Mouse (Mus musculus): Measurements from ENCODE around the gene Esd.

Gene Esd

DNA sequence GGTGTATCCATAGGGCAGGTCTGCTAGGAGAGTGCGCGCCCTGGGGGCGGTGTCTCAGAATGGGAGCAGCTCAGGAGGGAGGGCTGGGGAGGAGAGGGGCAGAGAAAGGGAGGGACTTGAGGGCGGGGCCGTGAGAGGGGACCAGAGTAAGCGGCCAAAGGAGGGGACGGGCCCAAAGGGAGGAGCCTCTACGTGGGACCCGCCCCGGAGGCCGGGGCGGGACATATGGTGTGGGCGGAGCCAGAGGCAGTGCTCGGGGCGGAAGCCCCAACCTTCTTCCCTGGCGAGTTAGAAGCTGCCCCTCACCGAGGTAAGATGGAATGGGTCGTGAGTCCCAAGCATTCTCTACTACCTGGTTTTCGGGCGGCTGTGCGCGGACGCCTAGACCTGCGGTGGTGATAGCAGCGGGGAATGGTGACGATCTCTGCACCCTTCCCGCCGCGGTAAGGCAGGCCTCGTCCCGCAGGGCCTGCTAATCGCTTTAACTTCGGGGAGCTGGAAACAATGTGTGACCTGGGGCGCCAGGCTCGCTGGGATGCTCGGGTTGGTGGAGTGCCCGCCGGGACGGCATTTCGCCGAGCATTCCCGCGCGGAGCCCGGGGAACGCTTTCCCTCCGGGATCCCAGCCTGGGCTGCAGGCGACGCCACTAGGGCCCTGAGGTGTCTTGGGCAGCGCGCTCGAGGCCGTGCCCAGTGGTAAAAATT lies at the start of gene Esd:
Esd (plus strand) TSS at position 219 of the 705 bp plus-strand sequence.
- DNase-seq = peak; percentile 96

DNA sequence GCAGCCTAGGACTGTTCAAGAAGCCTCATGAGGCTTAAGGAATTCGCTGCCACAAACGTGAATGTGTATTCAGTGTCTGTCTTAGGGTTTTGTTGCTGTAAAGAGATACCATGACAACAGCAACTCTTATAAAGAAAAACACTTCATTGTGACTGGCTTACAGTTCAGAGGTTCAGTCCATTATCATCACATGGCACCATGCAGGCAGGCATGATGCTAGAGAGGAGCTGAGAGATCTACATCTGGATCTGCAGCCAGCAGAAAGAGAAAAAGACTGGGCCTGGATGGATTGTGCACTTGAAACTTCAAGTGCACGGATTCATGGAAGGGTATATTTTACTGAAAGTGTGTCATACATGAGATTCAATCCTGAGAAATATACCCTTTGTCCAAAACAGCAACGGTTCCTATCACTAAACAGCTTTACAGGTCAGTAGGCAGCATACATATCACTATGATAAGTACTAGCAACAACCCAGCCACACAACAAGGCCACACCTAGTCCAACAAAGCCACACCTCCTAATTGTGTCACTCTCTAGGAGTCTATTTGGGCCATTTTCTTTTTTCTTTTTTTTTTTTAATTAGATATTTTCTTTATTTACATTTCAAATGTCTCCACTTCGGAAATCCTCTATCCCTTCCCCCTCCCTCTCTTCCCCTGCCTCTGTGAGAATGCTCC lies 47.7 kb upstream of the Esd start:
- no peak for DNase-seq

DNA sequence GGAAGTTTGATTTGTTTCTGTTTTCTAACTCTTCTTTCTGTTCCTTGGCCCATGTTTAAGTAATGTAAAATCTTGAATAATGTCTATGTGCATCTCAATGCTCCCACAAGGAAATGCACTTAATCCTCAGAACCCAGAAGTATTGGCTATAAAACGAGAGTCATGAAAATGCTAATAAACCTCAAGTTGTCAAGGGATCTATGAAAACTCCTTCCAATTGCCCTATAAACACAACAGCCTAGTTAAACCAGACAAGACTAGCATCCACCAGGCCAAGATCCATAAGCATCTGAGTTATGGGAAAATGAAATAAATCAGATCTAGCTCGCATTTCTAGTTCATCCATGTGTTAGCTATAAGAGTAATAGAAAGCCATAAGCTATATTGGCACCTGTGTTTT lies 40.1 kb upstream of the Esd start:
- DNase-seq = no peak

- DNase-seq = no peak
Observed at GRCm38 (mm10) chr14:74696766-74697165, 35.3 kb upstream of the Esd start.

DNA sequence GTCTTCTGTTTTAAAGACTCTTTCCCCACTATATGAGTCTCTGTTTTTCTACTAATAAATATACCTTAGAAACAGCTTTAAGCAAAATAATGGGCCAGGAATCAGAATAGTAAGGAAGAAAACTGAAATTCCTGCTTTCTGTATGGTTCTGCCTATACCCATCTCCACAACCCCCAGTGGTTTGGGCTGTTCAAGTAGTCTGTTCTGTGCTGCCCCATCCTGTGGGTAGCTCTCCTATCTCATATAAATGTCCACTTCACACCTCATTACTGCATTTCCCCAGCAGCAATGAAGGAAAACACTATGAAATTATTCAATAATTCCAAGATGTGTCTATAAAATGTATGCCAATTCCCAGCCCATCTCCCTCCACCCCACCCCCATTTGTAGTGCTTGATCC lies 34.7 kb upstream of the Esd start:
- DNase-seq = no peak

DNA sequence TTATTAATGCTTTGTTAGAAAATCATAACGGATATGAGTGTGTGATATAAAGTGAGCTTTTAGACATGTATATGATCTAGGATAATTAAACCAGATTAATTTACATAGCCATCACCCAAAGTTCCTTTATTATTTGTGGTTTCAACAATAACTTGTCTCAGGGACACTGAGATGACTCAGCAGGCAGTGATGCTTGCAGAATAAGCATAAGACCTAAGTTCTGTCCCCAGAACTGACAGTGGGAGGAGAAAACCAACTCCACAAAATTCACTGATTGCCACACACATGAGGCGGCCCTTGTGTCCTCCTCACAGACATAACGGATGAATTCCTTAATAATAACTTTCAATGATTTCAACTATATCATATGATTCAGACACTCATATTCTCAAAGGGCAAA lies 32.9 kb upstream of the Esd start:
- no peak for DNase-seq

GRCm38 (mm10) chr14:74703930-74704329 lies 28.2 kb upstream of the Esd start:
- DNase-seq = no peak

DNA sequence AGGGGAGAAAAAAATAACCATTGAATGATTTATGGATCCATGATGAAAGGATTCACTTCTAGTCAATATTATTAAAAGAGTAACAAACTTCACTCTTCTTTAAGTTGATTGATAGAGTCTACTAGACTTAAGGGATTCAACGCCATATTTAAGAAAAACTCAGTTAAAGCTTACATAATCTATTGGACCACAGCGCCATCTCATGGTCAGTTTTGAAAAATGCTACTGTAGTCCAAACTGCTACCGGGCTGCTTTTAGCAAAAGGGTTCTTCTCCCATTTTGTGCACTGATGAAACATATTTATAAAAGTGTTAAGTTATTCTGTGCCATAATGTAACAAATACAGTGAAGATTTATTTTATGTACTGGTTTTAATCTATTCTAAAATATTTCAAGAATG lies 23.0 kb upstream of the Esd start:
- DNase-seq = peak; percentile 63

- no peak for DNase-seq
Observed at GRCm38 (mm10) chr14:74723541-74723940, 8.6 kb upstream of the Esd start.

- no peak for DNase-seq
Observed at GRCm38 (mm10) chr14:74731221-74732078, 647 bp upstream of the Esd start.

DNA sequence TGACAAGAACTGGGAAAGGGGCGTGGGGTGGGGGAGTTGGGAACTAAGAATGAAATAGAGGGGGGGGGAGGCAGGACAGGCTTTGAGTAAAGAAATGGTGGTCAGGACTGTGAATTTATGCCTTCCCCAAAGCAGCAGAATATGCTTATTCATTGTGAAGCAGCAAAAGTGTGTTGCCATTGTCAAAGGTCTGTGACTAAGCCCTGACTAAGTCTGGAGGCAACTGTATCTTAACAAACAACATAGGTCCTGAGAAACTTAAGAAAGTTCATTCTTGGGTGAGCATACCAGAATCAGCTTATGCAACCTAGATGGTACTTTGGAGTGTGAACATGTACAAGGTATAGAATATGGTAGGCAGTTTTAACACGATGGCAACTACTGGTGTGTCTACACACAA lies 1.3 kb downstream of the Esd start:
- no peak for DNase-seq

- DNase-seq = no peak
Observed at GRCm38 (mm10) chr14:74735471-74735870, 3.4 kb downstream of the Esd start.

- no peak for DNase-seq
Observed at GRCm38 (mm10) chr14:74736850-74737249, 4.8 kb downstream of the Esd start.

DNA sequence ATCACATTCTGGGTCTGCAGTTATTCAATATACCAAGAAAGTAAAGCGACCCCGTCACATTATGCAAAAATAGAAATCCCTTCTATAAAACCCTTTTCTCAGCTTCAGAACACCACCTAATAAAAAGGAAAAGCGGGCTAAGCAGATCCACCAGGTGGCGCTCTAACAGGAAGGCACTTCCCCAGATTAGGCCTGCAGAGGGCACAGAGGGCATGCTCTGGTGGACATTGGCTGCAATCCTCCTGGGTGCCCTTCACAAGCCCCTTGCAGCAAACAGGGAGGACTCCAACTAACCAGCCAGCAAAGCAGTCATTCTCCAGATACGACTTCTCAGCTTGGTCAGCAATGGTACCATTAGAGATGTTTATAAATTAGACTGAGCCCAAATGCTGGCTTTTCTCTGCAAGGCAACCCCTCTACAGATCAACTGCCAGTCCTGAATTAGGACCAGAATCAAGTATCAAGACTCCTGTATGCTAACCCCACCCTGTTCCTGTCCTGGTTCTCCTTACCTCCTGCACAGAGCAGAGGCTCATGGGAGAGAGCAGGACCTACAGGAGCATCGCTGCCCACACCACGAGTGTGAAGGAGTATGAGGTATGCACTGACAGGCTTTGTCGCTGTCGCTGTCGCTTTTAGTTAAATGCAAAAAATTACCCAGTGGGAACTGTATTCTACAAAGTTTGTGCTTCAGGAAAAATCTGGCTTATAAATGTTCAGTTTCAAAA lies 32.3 kb downstream of the Esd start:
- DNase-seq = peak; percentile 84

- DNase-seq = no peak
Observed at GRCm38 (mm10) chr14:74767892-74768291, 35.8 kb downstream of the Esd start.

DNA sequence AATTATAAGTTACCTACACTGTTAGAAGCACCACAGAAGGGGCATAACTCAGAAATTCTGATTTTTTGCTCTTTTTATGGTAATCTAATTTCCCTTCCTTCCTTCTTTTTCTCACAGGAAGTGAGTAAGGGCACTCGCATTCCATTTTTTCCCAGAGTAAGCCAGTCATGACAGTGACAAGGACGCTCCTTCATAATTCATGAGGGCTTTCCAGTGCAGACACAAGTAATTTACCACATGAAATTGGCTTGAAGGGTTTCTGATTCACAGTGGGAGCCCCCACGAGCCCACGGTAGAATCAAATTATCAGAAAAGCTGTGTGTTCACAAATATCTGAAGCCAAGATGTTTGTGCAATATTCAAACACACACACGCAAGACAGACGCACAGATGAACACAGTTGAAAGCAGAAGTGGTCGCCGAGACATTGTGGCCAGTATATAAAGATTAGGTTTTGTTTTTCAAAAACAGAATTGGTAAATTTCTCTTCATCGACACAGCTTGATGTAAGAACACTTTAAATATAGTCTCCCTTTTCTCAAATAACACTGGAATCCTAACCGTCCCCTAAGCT lies 42.0 kb downstream of the Esd start:
- DNase-seq = peak; percentile 13

DNA sequence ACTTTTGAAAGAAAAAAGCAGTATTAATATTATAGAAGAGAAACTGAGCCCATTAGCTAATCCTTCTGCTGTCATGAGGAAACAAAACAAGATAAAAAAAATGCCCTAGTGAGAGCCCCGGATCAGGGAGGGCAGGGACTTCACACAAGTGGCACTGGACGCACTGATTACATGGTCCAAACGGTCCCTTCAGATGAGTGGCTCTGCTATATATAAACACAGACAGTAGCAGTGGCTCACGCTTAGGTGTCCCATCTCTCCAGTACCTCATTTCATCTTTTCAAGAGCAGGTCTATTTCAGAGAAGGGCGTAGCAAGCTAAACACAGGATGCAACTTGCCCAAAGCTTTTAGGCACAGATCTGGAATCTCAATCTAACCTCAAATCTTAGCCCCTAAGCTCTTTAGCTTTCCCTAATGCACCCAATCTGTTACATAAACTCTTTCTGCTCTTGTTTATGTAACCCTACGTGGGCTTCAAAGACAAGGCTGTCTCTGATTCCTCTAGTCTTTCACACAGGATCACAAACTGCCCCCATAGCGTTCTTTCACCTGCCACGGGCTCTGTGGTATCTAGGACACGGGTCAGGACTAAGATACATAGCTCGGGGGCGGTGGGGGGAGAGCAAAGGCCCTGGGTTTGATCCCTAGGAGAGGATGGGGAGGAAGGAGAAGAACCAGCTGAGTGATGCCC lies 52.3 kb downstream of the Esd start:
- no peak for DNase-seq

- no peak for DNase-seq
Observed at GRCm38 (mm10) chr14:74787717-74788116, 55.6 kb downstream of the Esd start.

GRCm38 (mm10) chr14:74788766-74789165 lies 56.7 kb downstream of the Esd start:
- DNase-seq = no peak

GRCm38 (mm10) chr14:74790535-74790934 lies 58.4 kb downstream of the Esd start:
- DNase-seq = no peak

DNA sequence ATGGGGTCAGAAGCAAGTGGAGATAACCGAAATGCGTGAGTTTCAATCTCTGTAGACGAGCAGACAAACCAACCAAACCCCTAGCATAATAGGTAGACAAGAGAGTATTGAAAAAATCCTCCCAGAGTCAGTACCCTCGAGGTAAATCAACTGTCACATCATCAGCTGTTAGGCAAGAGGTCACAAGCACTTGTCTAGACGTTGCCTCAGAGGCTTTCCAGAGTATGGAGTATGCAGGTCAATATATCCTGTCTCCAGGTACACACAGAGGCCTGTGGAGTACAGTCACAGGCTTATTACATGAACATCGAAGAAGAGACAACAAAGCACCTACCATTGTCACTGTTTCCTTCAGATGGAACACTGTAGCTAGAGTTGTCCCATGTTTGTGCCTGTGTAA lies 60.7 kb downstream of the Esd start:
- no peak for DNase-seq

GRCm38 (mm10) chr14:74794931-74795330 lies 62.8 kb downstream of the Esd start:
- DNase-seq = no peak
